Mouse (Mus musculus) lung, embryonic 15.5 days (tissue): ENCODE measurements around the gene Morn1. TPM values are rescaled to one million over a fixed set of nuclear protein-coding genes. Genes with fewer than 3 reads are reported as not detected.
"Not testable (repeated sequence)": the region's sequence is repeated elsewhere in the genome, so short reads cannot be mapped to it uniquely, and the experiment has no call there.

Experiments
- ATAC-seq: fragments of 200-750 bp; cut with Nextera tagmentation; 2 replicates; pipeline ENCODE4 v1.8.0; 2017; ENCODE audit warnings: moderate number of reproducible peaks, borderline replicate concordance; ENCODE audit not compliant: low FRiP score, low TSS enrichment; ENCODE audit errors: extremely low read depth
- H3K27ac ChIP-seq: fragments of 300-500 bp; sonication (generic); 2 replicates; pipeline ENCODE4 v1.5.1; 2015; ENCODE audit warnings: moderate library complexity, mild to moderate bottlenecking, inconsistent platforms
- H3K27me3 ChIP-seq: fragments of 300-500 bp; sonication (generic); 2 replicates; pipeline ENCODE4 v1.6.1; 2015; ENCODE audit warnings: inconsistent platforms
- H3K36me3 ChIP-seq: fragments of 300-500 bp; sonication (generic); 2 replicates; pipeline ENCODE4 v1.6.1; 2015; ENCODE audit warnings: inconsistent platforms
- H3K4me1 ChIP-seq: fragments of 300-500 bp; sonication (generic); 2 replicates; pipeline ENCODE4 v1.6.1; 2015; ENCODE audit warnings: inconsistent platforms
- H3K4me2 ChIP-seq: fragments of 300-500 bp; sonication (generic); 2 replicates; pipeline ENCODE4 v1.6.1; 2015; ENCODE audit warnings: inconsistent platforms, mild to moderate bottlenecking, moderate library complexity
- H3K4me3 ChIP-seq: fragments of 300-500 bp; sonication (generic); 2 replicates; pipeline ENCODE4 v1.5.1; 2015; ENCODE audit warnings: mild to moderate bottlenecking, inconsistent platforms
- H3K9ac ChIP-seq: fragments of 300-500 bp; sonication (generic); 2 replicates; pipeline ENCODE4 v1.6.1; 2015; ENCODE audit warnings: inconsistent platforms
- H3K9me3 ChIP-seq: fragments of 300-500 bp; sonication (generic); 2 replicates; pipeline ENCODE4 v1.6.1; 2016; ENCODE audit warnings: inconsistent platforms
- WGBS: fragments of 180-500 bp; shearing (Covaris S2); methylation state at CpG from one replicate; pipeline ENCODE4 v1.1.7; 2015; 5-methylcytosine and 5-hydroxymethylcytosine counted together
- polyA plus RNA-seq: library from polyadenylated mRNA; unstranded; fragments of >200 nt; fragmentation: Nextera tagmentation; extraction: Ambion mirVana; gene quantifications from 2 replicates; pipeline ENCODE4 v1.2.1, GENCODE M21; 2015

Gene Morn1
- polyA plus RNA-seq, 1 experiment from 2014 or later, result 7.7 TPM

GRCm38 (mm10) chr4:155065970-155066833, 20.2 kb upstream of the Morn1 start:
- Histone ChIP-seq H3K4me1 (peaks cover 33% of the 10 kb centered on the region), H3K4me3 (peak overlapping the region; percentile 68), H3K4me2 (peak overlapping the region; percentile 75), H3K27ac (peak overlapping the region; percentile 77), H3K36me3 (peaks cover 31% of the 10 kb centered on the region), H3K9ac (peak overlapping the region; percentile 19), H3K27me3 (no peaks in the 10 kb centered on the region), H3K9me3 (no peaks in the 10 kb centered on the region)
- WGBS, result 3% methylated on average over 15 of the region's 15 CpGs
- peak; percentile 24 for ATAC-seq

GRCm38 (mm10) chr4:155066834-155067522, 19.4 kb upstream of the Morn1 start, which contains the start of gene Pex10:
TSS of gene Pex10 (plus strand) at chr4:155067016.
- WGBS, result under 1% methylated on average over 48 of the region's 48 CpGs
- Histone ChIP-seq H3K9me3 (no peaks in the 10 kb centered on the region), H3K36me3 (peaks cover 39% of the 10 kb centered on the region), H3K4me1 (peaks cover 29% of the 10 kb centered on the region), H3K27ac (peak within 1 kb of the TSS; percentile 80), H3K9ac (peak within 1 kb of the TSS; percentile 76), H3K27me3 (no peaks in the 10 kb centered on the region), H3K4me3 (peak within 1 kb of the TSS; percentile 68), H3K4me2 (peak within 1 kb of the TSS; percentile 75)
- peak; percentile 89 for ATAC-seq

GRCm38 (mm10) chr4:155068357-155068972, 17.9 kb upstream of the Morn1 start:
- Histone ChIP-seq H3K36me3 (peaks cover 52% of the 10 kb centered on the region), H3K4me2 (peak overlapping the region; percentile 75), H3K4me1 (peaks cover 29% of the 10 kb centered on the region), H3K27ac (0 out of 2 replicates have a peak overlapping the region, but pooled peaks have one; percentile 80), H3K4me3 (0 out of 2 replicates have a peak overlapping the region, but pooled peaks have one; percentile 68), H3K9me3 (no peaks in the 10 kb centered on the region), H3K27me3 (no peaks in the 10 kb centered on the region), H3K9ac (peak overlapping the region; percentile 76; the same call in 1 of the 2 replicates)
- 87% methylated on average over 20 of the region's 20 CpGs for WGBS
- no peak for ATAC-seq

- no peak overlapping the region for H3K4me3 ChIP-seq
- no peak for ATAC-seq
- no peak overlapping the region for H3K9ac ChIP-seq
- no peaks in the 10 kb centered on the region for H3K27me3 ChIP-seq
- no peak overlapping the region for H3K27ac ChIP-seq
- 81% methylated on average over 6 of the region's 6 CpGs for WGBS
- H3K9me3 ChIP-seq, result no peaks in the 10 kb centered on the region
- H3K4me2 ChIP-seq, result no peak overlapping the region
- H3K36me3 ChIP-seq, result peaks cover 60% of the 10 kb centered on the region
- peaks cover 27% of the 10 kb centered on the region for H3K4me1 ChIP-seq
These were observed 17.2 kb upstream of the Morn1 start for GRCm38 (mm10) chr4:155069191-155069590.

- Histone ChIP-seq H3K27me3 (no peaks in the 10 kb centered on the region), H3K4me2 (no peak overlapping the region), H3K9me3 (no peaks in the 10 kb centered on the region), H3K4me1 (peaks cover 24% of the 10 kb centered on the region), H3K9ac (no peak overlapping the region), H3K4me3 (no peak overlapping the region), H3K27ac (no peak overlapping the region), H3K36me3 (peaks cover 70% of the 10 kb centered on the region)
- ATAC-seq, result no peak
- 91% methylated on average over 13 of the region's 13 CpGs for WGBS
These were observed 16.2 kb upstream of the Morn1 start for GRCm38 (mm10) chr4:155070199-155070598.

GRCm38 (mm10) chr4:155070921-155071320, 15.5 kb upstream of the Morn1 start:
- H3K36me3 ChIP-seq, result peaks cover 77% of the 10 kb centered on the region
- no peak overlapping the region for H3K4me3 ChIP-seq
- no peak overlapping the region for H3K27ac ChIP-seq
- no peaks in the 10 kb centered on the region for H3K27me3 ChIP-seq
- no peak overlapping the region for H3K9ac ChIP-seq
- peaks cover 21% of the 10 kb centered on the region for H3K4me1 ChIP-seq
- 88% methylated on average over 5 of the region's 5 CpGs for WGBS
- ATAC-seq, result no peak
- no peaks in the 10 kb centered on the region for H3K9me3 ChIP-seq
- no peak overlapping the region for H3K4me2 ChIP-seq

GRCm38 (mm10) chr4:155074418-155074817, 12.0 kb upstream of the Morn1 start:
- Histone ChIP-seq H3K4me2 (no peak overlapping the region), H3K4me1 (no peaks in the 10 kb centered on the region), H3K9me3 (no peaks in the 10 kb centered on the region), H3K4me3 (no peak overlapping the region), H3K27ac (no peak overlapping the region), H3K27me3 (no peaks in the 10 kb centered on the region), H3K36me3 (peaks cover 92% of the 10 kb centered on the region), H3K9ac (no peak overlapping the region)
- ATAC-seq, result no peak
- WGBS, result 71% methylated on average over 9 of the region's 9 CpGs

- no peak overlapping the region for H3K4me2 ChIP-seq
- H3K27ac ChIP-seq, result no peak overlapping the region
- H3K9ac ChIP-seq, result no peak overlapping the region
- no peaks in the 10 kb centered on the region for H3K27me3 ChIP-seq
- 85% methylated on average over 9 of the region's 9 CpGs for WGBS
- H3K9me3 ChIP-seq, result no peaks in the 10 kb centered on the region
- no peak overlapping the region for H3K4me3 ChIP-seq
- ATAC-seq, result no peak
- H3K36me3 ChIP-seq, result peaks cover 92% of the 10 kb centered on the region
- H3K4me1 ChIP-seq, result no peaks in the 10 kb centered on the region
These were observed 11.2 kb upstream of the Morn1 start for GRCm38 (mm10) chr4:155075137-155075536.

- no peak overlapping the region for H3K4me2 ChIP-seq
- WGBS, result 89% methylated on average over 2 of the region's 2 CpGs
- H3K4me1 ChIP-seq, result no peaks in the 10 kb centered on the region
- H3K27ac ChIP-seq, result no peak overlapping the region
- H3K27me3 ChIP-seq, result no peaks in the 10 kb centered on the region
- H3K4me3 ChIP-seq, result no peak overlapping the region
- peaks cover 92% of the 10 kb centered on the region for H3K36me3 ChIP-seq
- ATAC-seq, result no peak
- no peak overlapping the region for H3K9ac ChIP-seq
- H3K9me3 ChIP-seq, result no peaks in the 10 kb centered on the region
These were observed 10.6 kb upstream of the Morn1 start for GRCm38 (mm10) chr4:155075813-155076212.

GRCm38 (mm10) chr4:155076677-155077076, 9.7 kb upstream of the Morn1 start:
- no peak overlapping the region for H3K27ac ChIP-seq
- peaks cover 90% of the 10 kb centered on the region for H3K36me3 ChIP-seq
- WGBS, result 45% methylated on average over 9 of the region's 9 CpGs
- H3K27me3 ChIP-seq, result no peaks in the 10 kb centered on the region
- H3K4me1 ChIP-seq, result no peaks in the 10 kb centered on the region
- no peak for ATAC-seq
- H3K4me3 ChIP-seq, result no peak overlapping the region
- no peak overlapping the region for H3K9ac ChIP-seq
- H3K4me2 ChIP-seq, result no peak overlapping the region
- no peaks in the 10 kb centered on the region for H3K9me3 ChIP-seq

- 68% methylated on average over 10 of the region's 10 CpGs for WGBS
- not testable (repeated sequence) for H3K4me3 ChIP-seq, H3K4me1 ChIP-seq, H3K27me3 ChIP-seq, H3K9me3 ChIP-seq, H3K9ac ChIP-seq, H3K27ac ChIP-seq, H3K4me2 ChIP-seq, ATAC-seq
- H3K36me3 ChIP-seq, result peaks cover 89% of the 10 kb centered on the region
These were observed 7.6 kb upstream of the Morn1 start for GRCm38 (mm10) chr4:155078808-155079207.
